Mouse (Mus musculus): ENCODE data around the gene Slc6a21.

- TF ChIP-seq POLR2A (IDR thresholded peaks at IDR 0.05; ENCODE audit: extremely low read depth, insufficient read depth, low read length) (no peak), CTCF (IDR thresholded peaks at IDR 0.05; ENCODE audit: extremely low read depth, insufficient read depth, low read length) (no peak)
Measured at GRCm38 (mm10) chr7:45240633-45241388, 36.5 kb upstream of the Slc6a21 start, which contains the start of gene Slc6a16.

All from cortical plate, adult 2 months (tissue).